Mouse (Mus musculus) testis, postnatal 14 days (tissue): ENCODE data around the gene Cabcoco1.

ENCODE experiments used
- DNase-seq: peaks from one replicate; pipeline ENCODE4 v3.0.0; 2021; ENCODE audit warnings: low spot score

The Cabcoco1 gene

DNA sequence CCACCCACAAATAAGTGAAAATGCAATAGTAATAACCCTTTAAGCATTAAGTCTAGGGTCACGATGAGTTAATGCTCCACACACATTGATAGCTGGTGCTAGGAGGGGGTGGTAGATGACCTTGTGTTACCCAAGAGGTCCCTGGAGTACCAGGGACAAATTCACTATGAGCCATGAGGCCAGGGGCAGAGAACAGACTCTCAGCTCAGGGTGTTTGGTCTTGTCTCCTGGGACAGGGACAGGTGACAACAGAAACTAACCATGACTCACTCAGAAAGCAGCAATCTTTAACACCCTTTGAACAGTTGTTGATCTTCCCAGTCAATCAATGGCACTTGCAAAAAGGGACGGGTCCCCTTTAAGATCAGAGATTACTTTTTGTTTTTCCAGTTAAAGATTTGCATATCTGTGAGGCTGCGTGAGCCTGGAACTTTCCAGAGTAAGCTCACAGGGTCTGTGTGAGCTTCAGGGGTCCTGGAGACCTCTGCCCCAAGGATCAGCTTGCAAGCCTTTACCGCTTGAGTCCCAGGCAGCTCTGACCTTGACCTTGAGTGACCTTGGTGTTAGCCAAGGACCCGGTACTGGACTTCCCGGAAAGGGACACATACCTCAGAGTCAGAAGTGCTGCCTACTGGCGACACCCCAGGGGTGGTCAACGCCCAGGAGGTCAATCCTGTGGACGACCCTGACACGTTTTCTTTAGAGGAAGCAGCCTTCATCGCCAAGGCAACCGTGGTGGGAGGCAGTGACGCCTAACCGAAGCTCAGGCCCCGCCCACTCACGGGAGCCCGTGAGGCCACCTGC is at the start of gene Cabcoco1:
Gene Cabcoco1 (minus strand): TSS at position 758 of the 804 bp plus-strand sequence.
- peak; percentile 70 for DNase-seq

DNA sequence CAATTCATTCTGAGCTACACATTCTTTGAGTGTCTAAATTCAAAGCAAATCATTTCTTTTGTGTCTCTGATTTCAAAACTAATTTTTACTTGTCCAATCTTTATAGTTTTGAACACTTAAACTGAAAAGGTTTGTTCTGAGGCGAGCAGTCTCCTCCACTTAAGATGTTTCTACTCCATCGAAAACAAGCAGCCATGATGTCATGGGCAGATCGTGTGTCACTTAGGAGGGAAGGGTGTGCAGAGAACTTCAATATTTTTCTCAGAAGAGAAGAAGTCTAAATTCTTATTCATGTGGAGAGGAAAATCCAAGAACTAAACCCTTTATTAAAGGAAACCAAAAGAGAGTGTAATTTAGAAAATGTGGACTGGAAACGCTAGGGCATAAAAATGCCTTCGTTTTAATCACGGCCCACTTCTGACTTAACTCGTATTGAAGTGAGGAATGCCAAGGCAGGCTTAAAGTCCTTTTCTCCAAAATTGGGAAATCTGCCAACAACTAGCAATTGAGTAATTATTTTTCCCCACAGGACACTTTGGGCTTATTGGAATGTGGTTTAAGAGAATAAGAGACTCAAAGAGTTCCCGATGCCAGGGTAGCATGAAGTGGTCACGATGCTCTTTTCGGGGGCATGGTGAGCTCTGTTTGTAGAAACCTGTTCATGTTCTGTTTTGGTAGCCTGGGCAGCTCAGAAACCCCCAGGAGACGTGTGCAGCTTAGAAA is 48.0 kb upstream of the Cabcoco1 start:
- no peak for DNase-seq

DNA sequence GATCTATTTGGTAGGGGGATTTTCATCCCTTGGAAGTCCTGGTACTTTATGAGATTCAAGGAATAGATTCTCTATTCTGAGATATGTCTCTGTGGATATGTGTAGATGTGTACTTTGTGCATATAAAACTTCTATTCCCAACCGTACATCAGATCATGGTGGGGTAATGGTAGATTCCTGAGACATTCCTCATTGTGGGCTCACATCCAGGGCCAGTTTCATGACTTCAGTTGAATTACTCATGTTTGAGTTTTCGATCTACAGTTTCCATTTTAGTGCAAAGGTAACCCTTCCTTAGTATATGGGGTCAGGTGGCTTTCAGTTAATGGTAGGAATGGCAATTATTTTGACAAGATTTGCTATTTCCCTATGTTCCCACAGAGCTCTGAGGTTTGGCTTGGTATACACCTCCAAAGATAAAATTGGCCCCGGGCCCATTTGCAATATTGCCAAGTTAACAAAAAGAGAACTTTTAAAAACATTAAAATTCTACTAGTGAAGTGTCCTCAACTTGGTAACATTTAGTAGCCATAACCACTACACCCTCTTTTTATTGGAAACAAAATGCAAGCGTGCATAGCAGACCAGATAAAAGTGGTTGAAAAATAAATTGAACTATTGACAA is 45.8 kb upstream of the Cabcoco1 start:
- DNase-seq = no peak

DNA sequence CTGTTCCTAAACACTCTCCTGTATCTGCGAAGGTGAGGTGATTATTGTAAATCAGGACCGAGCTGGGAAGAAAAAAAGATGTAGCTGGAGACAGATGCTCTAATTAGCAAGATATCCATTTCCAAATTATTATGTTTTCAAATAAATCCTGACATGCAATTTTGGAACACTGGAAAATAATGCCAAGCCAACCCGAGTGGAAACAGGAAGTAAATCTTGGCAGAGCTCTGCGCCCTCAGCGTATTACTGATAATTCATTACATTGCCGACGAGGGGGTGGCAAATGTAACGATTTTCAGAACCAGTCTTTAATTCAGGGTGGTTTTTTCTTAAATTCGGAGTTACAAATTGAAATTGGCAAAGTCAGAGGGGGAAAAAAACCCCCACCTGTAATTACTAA is 35.6 kb upstream of the Cabcoco1 start:
- DNase-seq = no peak

DNA sequence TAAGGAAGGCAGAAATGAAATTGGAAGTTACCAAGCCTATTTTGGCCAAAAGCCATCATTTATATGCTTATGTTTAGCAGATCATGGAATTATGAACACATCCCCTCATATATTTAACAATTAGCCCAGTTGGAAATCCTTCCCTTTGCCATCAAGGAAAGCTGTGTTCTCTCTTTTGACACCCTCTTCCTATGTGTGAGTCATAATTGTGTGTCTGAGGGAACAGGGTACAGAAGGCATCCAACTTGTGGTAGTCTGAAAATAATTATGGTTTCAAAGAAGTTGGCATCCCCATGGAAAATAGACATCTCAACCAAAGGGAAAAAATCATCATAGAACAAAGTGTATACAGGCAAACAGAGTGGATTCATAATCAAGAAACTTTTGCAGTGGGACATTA is 26.5 kb upstream of the Cabcoco1 start:
- no peak for DNase-seq

DNA sequence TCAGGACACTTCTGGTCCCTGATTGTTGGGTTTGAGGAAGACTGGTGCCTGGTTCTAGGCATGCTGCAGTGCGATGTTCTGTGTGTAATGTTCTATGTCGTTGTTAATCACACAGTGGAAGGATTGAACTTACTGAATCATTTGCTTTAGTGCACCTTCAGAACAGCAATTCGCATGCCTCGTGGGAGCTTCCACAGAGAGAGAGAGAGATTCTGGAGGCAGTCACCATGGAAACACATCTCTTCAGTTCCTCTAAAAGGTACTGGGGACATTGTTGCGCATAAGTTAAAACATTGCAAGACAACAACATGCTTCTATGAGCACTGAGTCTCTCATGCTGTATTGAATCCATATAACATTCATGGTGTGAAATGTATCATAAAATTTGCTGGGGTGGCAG is 20.6 kb upstream of the Cabcoco1 start:
- no peak for DNase-seq

DNA sequence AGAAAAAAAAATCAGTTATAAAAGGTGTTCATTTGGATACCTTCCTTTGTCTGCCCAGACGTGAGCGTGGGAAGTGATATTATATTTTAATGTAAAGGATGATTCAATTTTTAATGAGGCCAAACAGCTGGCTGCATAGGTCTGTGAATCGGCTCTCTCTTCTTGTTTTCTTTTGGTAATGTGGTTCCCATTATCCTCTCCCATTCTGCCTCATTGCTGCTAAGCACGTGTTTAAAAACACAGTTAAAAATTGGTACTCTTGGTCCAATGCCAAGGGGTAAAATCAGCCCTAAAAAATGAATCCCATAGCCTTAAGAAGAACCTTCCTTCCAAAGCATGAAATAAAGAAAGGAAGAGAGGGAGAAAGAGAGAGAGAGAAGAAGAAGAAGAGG is 17.1 kb upstream of the Cabcoco1 start:
- no peak for DNase-seq

DNA sequence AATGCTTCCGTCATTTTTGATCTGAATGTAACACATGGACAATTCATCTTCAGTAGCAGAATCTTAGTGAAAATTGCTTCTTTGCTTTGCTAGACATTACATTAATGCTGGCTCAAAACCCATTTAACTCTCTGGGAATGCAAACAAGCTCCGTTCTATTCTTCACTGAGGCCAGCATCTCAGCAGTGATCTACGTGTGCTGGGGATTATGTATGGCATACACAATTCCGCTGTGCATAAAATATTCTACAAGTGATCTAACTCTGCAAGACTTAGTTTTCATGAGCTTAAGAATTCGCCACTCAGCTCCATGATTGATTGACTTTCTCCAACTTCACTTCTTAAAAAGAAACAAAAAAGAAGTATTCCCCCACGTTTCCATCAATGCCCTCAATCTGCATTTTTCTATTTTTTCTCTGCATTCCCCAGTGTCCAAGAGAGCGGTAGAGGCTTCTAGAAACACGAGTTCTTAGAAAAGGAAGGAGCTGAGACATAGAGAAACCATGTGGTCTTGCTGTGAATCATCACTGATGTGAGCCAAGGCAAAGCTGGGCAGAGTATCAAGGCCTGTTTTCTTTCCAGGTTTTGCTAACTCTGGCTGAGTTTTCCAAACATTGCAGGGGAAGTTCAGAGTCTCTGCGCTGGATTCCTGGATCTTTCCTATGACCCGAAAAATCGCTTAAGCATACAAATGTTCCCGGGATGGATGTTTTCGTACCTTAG is 16.6 kb upstream of the Cabcoco1 start:
- peak; percentile 29 for DNase-seq

DNA sequence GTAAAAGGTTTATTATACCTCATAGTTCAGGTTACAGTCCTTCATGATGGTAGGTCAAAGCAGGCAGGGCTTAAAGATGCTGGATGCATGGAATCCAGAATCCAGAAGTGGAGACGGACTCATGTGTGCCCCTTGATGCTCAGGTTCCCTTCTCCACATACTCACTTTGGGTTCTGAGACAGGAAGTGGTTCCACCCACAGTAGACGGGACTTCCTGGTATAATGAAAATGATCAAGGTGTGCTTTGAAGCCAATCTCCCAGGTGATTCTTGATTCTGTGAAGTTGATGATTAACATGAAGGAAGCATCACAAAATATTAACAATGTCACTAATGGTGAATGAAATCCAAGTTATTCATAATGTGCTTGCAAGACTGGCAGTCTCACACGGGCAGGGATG is 12.0 kb upstream of the Cabcoco1 start:
- DNase-seq = no peak

DNA sequence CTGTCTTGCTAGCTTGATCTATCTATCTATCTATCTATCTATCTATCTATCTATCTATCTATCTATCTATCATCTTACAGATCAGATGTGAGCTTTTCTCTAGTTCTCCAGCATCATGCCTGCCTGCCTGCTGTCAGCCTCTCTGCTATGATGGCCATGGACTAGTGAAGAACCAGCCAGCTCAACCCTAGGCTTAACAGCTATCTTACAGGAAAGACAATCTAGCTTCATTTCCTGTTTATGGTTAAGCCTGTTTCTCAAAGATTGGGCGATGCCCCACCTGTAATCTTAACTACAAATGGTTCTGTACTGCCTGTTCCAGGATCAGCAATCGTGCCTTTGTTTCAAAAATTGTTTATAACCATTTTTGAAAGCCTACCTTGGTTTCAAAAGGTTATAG is 10.9 kb upstream of the Cabcoco1 start:
- DNase-seq = no peak

DNA sequence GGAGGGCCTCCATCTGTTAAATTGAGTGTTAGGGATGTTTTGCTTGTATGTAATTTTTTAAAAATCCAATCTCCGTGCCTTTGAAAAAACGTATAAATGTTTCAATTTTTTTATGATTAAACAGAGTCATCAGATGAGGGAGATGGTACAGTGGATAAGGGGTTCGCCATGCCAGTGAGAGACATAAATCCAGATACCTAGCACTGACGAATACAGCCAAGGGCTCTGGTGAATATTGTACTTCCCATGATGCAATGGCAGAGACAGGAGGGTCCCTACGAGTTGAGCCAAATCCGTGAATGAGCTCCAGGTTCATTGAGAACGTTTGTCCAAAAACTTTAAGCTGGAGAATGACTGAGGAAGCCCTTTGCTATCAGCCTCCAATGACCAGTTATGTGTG is 9.6 kb upstream of the Cabcoco1 start:
- no peak for DNase-seq

DNA sequence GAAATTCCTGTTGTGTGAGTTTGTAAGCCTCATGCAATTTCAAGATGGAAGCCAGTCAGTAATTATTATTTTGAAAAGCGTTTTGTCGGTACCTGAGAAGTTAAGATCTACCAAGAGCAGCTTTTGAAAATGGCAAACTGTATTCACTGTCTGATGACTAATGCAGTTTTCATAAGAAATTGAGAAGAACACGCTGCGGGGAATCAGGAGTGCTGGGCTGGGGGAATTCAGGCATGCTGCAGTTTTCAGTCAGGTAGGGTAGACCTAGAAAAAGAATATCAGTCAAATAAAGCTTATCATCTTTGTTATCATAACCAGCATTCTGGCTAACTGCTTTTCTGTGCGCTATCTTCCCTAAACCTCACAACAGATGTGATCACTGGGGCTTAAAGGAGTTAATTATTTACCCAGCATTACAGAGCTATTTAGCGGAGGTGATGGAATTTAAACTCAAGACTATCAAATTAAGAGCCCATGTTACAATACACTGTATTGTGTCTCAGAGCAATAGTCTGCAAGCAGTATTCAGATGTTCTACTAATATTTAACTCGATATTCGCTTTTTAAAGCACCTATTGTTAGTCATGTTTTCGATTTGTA is 9.1 kb upstream of the Cabcoco1 start:
- no peak for DNase-seq

DNA sequence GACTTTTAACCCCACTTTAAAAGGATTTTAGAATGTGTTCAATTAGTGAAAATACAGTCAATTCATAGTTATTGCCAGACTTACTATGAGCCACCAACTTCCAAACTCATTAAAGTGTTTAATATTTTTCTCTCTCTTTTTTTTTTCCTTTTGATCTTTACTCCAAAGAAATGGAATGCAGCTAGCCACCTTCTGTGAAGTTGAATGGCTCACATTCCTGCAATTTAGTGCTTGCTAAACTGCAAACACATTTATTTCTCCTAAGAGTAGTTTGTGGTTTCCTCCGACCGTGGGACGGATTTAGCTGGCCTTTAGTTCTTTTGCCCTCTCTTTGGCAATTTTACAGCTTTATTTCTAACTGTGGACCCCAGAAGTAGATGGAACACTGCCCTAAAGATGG is 1.4 kb upstream of the Cabcoco1 start:
- no peak for DNase-seq

DNA sequence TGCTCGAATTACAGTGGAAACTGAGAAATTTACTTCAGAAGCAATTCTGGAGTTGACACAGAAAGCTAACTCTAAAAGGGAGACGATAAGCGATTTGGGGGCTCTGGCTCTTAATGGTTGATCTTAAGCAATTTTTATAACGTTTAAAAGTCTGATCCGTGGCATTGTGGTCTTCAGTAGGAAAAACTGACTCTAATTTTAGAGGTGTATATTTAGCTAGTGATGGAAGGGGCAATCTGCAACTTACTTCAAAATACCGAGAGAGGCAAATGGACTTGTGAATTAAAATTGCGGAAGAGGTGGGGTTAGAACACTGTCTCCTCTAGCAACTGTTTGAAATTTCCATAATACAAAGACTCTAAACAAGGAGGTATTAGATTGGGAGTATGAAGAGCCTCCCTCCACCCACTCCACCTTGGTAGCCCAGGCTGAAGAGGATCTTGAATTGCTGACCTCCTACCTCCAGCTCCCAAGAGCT is 286 bp upstream of the Cabcoco1 start:
- no peak for DNase-seq

DNA sequence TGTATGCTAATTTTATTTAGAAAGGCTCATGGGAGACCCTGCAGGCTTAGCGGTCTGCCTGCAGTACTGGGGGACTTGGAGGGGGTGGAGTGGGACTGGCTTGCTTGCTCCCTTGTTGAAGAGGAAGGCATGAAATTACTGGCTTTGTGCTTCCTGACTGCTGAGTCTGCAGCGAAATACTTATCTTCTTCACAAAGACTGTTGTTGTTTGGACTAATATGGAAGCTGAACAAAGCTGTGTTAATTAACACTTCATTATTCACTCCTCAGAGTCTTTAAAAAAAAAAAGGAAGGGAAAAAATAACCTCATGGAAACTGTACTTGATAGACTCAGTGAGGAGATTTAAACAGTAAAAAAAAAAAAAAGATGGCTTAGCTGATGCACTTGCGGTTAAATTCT is 1.1 kb downstream of the Cabcoco1 start:
- no peak for DNase-seq

DNA sequence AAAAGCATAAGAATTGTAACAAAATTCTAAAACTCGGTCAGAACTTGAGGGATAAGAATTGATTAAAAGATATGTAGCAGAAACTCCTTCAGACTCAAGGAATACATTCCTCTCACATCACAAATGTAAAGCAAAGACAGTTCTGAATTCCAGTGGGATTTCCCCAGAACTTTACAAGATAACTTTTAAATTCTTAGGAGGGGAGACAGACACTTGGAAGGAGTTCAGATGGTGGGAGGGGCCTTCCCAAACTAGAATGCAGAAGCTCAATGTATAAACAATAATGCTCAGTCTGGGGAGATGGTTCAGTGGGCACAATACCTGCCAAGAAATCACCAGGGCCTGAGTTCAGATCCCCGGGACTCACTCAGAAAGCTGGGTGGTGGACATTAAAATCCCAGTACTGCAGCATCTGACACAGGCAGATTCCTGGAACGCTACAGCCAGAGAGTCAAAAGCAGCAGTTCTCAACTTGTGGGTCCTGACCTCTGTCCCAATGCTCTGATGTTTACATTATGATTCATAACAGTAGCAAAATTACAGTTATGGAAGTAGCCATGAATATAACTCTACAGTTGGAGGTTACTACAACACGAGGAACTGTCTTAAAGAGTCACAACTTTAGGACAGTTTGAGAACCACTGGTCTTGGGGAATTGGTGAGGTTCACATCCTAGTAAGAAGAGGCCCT is 4.3 kb downstream of the Cabcoco1 start:
- no peak for DNase-seq

DNA sequence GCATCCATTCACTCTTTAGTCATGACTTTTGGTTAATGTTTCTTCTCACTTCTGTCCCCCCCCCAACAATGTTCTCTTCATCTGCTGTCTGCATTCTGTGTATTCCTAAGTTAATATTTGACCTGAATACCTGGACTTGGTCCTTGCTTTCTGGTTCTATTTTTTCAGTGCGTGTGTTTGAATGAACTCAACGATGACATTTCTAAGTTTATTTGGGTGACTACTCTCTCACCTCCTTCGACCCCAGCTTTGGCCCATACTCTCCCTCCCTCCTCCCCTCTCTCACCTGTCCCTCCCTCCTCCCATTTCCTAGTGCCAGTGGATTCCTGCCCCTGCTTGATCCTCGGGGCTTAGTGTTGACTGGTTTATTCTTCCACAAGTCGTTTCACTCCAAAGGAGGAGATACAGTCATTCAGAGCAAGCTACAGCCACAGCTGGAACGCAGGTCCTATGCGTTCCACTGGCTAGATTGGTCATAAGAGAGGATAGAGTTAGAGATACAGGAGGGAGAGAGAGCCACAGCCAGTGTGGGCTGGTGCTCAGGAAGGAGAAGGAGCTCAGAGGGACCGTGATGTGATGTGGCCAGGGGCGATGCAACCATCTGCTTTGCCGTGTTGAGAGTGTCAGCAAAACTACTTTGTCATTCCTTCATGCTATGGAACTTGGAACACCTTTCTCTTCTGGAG is 12.2 kb downstream of the Cabcoco1 start:
- DNase-seq = no peak

DNA sequence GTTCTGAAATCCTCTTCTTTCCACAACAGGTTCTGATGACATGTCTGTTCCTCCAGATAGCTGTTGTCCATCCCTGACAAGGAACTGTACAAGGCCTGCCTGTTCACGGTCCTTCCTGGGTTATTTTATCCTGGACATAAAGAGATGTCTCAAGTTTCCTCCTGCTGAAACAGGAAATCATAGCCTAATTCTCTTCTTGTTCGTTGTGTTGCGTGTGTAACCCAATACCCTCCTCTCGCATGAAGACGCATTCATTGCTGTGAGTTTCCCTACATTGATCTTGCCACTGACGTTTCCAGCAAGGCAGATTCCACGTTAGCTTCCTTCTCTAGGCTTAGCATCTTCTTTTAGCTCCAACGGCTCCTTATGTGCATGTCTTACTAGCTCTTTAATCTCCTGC is 12.7 kb downstream of the Cabcoco1 start:
- no peak for DNase-seq

DNA sequence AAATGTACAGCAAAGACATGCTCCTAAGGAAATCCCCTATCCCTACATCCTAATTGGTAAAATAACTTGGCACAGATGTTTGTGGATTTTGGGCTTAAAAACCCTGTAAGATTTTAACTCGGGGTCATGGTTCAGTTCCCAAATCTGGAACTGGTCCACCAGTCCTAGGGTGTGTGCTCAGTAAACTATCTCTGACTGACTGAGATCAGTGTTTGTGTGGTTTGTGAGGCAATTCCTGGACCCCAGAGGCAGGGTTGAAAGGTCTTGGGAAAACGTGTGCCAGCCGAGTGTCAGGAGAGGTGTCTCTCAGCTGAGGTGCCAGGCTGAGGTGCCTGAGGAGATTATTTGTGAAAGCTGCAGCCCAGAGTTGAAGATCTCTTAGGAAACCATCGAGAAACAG is 19.6 kb downstream of the Cabcoco1 start:
- DNase-seq = no peak

DNA sequence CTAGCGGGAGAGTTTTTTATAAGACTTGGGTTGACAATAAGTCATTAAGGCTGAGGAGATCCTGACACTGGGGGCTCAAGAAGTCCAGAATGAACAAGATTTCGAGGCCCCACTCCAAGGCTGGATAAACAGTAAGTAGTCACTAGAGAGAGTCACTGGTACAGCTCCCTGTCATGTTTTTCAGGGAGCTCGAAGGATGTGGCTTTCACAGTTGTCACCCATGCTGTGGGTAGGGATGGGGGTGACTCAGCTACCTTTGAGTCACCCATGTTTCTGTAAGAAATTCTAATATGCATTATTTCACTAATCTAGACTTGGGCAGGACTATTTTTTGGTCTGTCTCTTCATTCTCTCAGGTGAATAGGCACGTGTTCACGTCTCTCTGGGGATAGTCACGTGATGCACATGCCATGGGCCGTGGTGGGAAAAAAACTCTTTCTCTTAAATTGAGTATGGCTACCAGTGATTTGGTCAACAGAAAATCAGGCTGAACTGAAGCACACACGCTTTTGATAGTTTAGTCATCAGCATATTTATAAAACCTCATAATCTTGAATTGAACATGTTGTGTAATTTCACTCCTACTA is 29.2 kb downstream of the Cabcoco1 start:
- no peak for DNase-seq
